Mouse (Mus musculus): Measurements from ENCODE around the gene Snx27.

GRCm38 (mm10) chr3:94502243-94502642, 80.3 kb downstream of the Snx27 start:
- TF ChIP-seq CTCF (IDR thresholded peaks at IDR 0.05 in 2 of 3, conservative IDR thresholded peaks at IDR 0.05 in 1 of 3; ENCODE audit: control insufficient read depth in 1 of 3, insufficient read depth in 1 of 3, low read depth in 2 of 3, low read length in 3 of 3, poor library complexity in 1 of 3, severe bottlenecking in 1 of 3) (peak; percentile 63 to 97 (median 89)), NELFE (IDR thresholded peaks at IDR 0.05; ENCODE audit: low read depth, low read length) (no peak), E2F4 (IDR thresholded peaks at IDR 0.05; ENCODE audit: borderline replicate concordance, low read depth, low read length) (no peak), RCOR1 (IDR thresholded peaks at IDR 0.05; ENCODE audit: low read depth, low read length) (0 out of 2 replicates have a peak, but pooled peaks have one; percentile 37), RAD21 (IDR thresholded peaks at IDR 0.05; ENCODE audit: low read depth, low read length) (peak; percentile 66), GATA1 (IDR thresholded peaks at IDR 0.05; ENCODE audit: low read depth, low read length) (no peak), USF1 (IDR thresholded peaks at IDR 0.05; ENCODE audit: low read depth, low read length) (no peak)

Data from MEL (cell line).